10 mouse cellular contexts compared by ENCODE assay signal in genomic region chr3:88216534-88217326, GRCm38 (mm10). TPM values are rescaled to one million over a fixed set of nuclear protein-coding genes. Genes with fewer than 3 reads are reported as not detected.
DNase-seq lines count a peak whose midpoint lies in the region; ATAC-seq and TF ChIP-seq lines count a peak whose summit lies in the region.
"Had no signal": no experiment of that assay in that cellular context is flagged by ENCODE, and none has a peak within 500 bp of the region (broad histone marks: within the 10 kb centered on the region; RNA-seq: fewer than 3 reads in every experiment).

No protein-coding gene starts in this region.

- peaks cover 11% of the 10 kb centered on the region for H3K4me1 ChIP-seq in lung, postnatal 0 days (ENCODE audit: insufficient read depth, low read depth, low read length)
- H3K4me1 ChIP-seq in cortical plate, adult 2 months (ENCODE audit: control insufficient read depth, insufficient read depth, low read length): peaks cover 22% of the 10 kb centered on the region
- H3K4me1 ChIP-seq in hindbrain, embryonic 15.5 days (replicated peaks): peaks cover 60% of the 10 kb centered on the region

- TF ChIP-seq EP300 in lung, postnatal 0 days (IDR thresholded peaks at IDR 0.05): no peak

- H3K4me3 ChIP-seq in lung, postnatal 0 days (ENCODE audit: low read depth, low read length): no peak overlapping the region
- H3K4me3 ChIP-seq in cortical plate, adult 2 months (ENCODE audit: insufficient read depth, low read length): peak overlapping the region; percentile 67
- peak overlapping the region; percentile 53 for H3K4me3 ChIP-seq in hindbrain, embryonic 15.5 days

- no peak overlapping the region for H3K27ac ChIP-seq in lung, postnatal 0 days (ENCODE audit: low read length)
- peak overlapping the region; percentile 92 for H3K27ac ChIP-seq in cortical plate, adult 2 months (ENCODE audit: insufficient read depth, low read length)
- H3K27ac ChIP-seq in hindbrain, embryonic 15.5 days (replicated peaks): peak overlapping the region; percentile 96
- H3K27ac ChIP-seq: gastrocnemius, adult 2 months; liver, embryonic 12.5 days had no signal

- peaks cover 82% of the 10 kb centered on the region for H3K27me3 ChIP-seq in lung, postnatal 0 days (replicated peaks; ENCODE audit: insufficient read depth, low read length)
- H3K27me3 ChIP-seq in hindbrain, embryonic 15.5 days: no peaks in the 10 kb centered on the region

- no peak overlapping the region; the same call in 1 of the 2 replicates for H3K4me2 ChIP-seq in lung, postnatal 0 days (replicated peaks; ENCODE audit: low read depth, low read length)
- H3K4me2 ChIP-seq in hindbrain, embryonic 15.5 days: peak overlapping the region; percentile 91

- H3K36me3 ChIP-seq in lung, postnatal 0 days (ENCODE audit: insufficient read depth, low read length): no peaks in the 10 kb centered on the region
- H3K36me3 ChIP-seq in hindbrain, embryonic 15.5 days: peaks cover 4% of the 10 kb centered on the region; the same call in 1 of the 2 replicates
- H3K36me3 ChIP-seq: liver, embryonic 12.5 days had no signal

- ATAC-seq in lung, postnatal 0 days: no peak; the same call in 1 of the 2 replicates
- no peak for ATAC-seq in hindbrain, embryonic 15.5 days (ENCODE audit: low FRiP score, low read depth)
- ATAC-seq: liver, embryonic 12.5 days had no signal

- no peaks in the 10 kb centered on the region for H3K9me3 ChIP-seq in lung, postnatal 0 days (ENCODE audit: low read length)
- no peaks in the 10 kb centered on the region for H3K9me3 ChIP-seq in hindbrain, embryonic 15.5 days
- H3K9me3 ChIP-seq: liver, embryonic 12.5 days had no signal

- peak; percentile 22 for DNase-seq in lung, postnatal 0 days (ENCODE audit: low spot score)
- DNase-seq in lung, postnatal 14 days: no peak
- no peak for DNase-seq in spleen, postnatal 4 days (ENCODE audit: low spot score in 2 of 2)
- DNase-seq in right cerebral cortex, postnatal 10 days (ENCODE audit: low spot score in 2 of 2): no peak
- no peak for DNase-seq in T-cell, adult 2 months (ENCODE audit: low spot score)
- DNase-seq: gastrocnemius, adult 2 months; thymus, postnatal 4 days had no signal

- 8% methylated on average over 7 of the region's 7 CpGs for WGBS in lung, postnatal 0 days
- 11% methylated on average over 7 of the region's 7 CpGs for WGBS in hindbrain, embryonic 15.5 days

- H3K9ac ChIP-seq in lung, postnatal 0 days (replicated peaks; ENCODE audit: low read depth): no peak overlapping the region
- H3K9ac ChIP-seq in hindbrain, embryonic 15.5 days: peak overlapping the region; percentile 64
- H3K9ac ChIP-seq: liver, embryonic 12.5 days had no signal

- TF ChIP-seq POLR2A in cortical plate, adult 2 months (IDR thresholded peaks at IDR 0.05; ENCODE audit: extremely low read depth, insufficient read depth, low read length): no peak

- no peak for TF ChIP-seq CTCF in lung, postnatal 0 days (IDR thresholded peaks at IDR 0.05)
- no peak for TF ChIP-seq CTCF in cortical plate, adult 2 months (IDR thresholded peaks at IDR 0.05; ENCODE audit: extremely low read depth, insufficient read depth, low read length)

RNA-seq across cellular contexts. Expression of gene Rhbg, which starts 37.8 kb away (rescaled TPM):
- 3.9 and 4.9 TPM in 2 replicates for polyA plus RNA-seq in lung, postnatal 0 days (2015; fragmentation: Nextera tagmentation; extraction: Ambion mirVana)
- not detected in 2 replicates for polyA plus RNA-seq in cortical plate, adult 2 months (2012; rRNA removed)
- polyA plus RNA-seq in hindbrain, embryonic 15.5 days (2015; fragmentation: Nextera tagmentation; extraction: Ambion mirVana): 0.55 and 0.60 TPM in 2 replicates
